ENCODE assay signal across 10 mouse cellular contexts in the genomic region with DNA sequence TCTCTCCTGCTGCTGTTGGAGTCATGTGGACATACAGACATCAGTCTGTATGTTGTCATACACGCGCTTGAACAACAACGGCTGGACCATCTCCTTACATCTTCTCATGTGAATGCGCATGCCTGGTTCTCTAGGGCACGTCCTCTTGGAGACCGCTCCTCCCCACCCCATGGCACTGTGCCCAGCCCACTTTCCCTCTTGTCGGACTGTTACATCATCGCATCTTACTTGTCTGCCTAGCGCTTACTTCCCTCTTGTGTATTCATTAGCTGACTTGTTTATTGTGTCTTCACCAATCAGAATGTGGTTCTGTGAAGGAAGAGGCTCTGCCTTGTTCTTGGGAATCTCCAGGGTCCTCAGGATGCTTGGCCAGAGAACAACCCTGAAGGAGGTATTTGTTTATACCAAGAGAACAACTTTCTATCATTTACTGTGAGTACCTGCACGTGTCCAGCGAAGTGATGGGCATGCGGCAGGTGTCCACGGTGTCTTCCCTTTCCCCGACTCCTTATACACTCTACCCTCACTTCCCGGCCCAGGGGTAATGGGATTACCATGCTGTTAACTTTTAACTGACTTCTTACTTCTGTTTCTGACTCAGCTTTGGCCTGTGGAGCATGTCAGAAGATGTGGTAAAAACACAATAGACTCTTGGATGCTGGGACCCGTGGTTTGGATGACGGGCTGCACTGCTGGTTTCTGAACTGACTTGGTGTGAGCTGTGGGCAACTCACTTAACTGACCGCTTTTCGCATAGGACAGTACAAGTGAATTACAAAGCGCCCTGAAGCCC.
A peak's percentile ranks its signal among the peaks of the same experiment; 100 is the strongest.
DNase-seq lines count a peak whose midpoint lies in the region; ATAC-seq and TF ChIP-seq lines count a peak whose summit lies in the region.
"Had no signal": no experiment of that assay in that cellular context is flagged by ENCODE, and none has a peak within 500 bp of the region (broad histone marks: within the 10 kb centered on the region; RNA-seq: fewer than 3 reads in every experiment).

No protein-coding gene starts in this region.

- H3K27ac ChIP-seq in forebrain, embryonic 14.5 days (ENCODE audit: low read depth, low read length): no peak overlapping the region
- no peak overlapping the region for H3K27ac ChIP-seq in forebrain, embryonic 10.5 days
- H3K27ac ChIP-seq in stomach, postnatal 0 days (replicated peaks): no peak overlapping the region
- no peak overlapping the region for H3K27ac ChIP-seq in forebrain, postnatal 0 days (ENCODE audit: low read depth, low read length)
- H3K27ac ChIP-seq: hindbrain, embryonic 15.5 days had no signal

- H3K4me1 ChIP-seq in forebrain, embryonic 14.5 days (ENCODE audit: control insufficient read depth, insufficient read depth, low read length): no peaks in the 10 kb centered on the region
- H3K4me1 ChIP-seq in forebrain, embryonic 10.5 days: no peaks in the 10 kb centered on the region
- no peaks in the 10 kb centered on the region for H3K4me1 ChIP-seq in stomach, postnatal 0 days (replicated peaks; ENCODE audit: control insufficient read depth, insufficient read depth)
- H3K4me1 ChIP-seq in forebrain, postnatal 0 days (ENCODE audit: insufficient read depth): no peaks in the 10 kb centered on the region
- H3K4me1 ChIP-seq: hindbrain, embryonic 15.5 days; megakaryocyte, embryonic 14.5 days had no signal

- TF ChIP-seq EP300 in stomach, postnatal 0 days (optimal IDR thresholded peaks at IDR 0.05): no peak

- peak; percentile 37 for DNase-seq in forebrain, embryonic 14.5 days (ENCODE audit: low spot score)
- no peak for DNase-seq in forebrain, embryonic 10.5 days (ENCODE audit: extremely low spot score, low spot score)
- DNase-seq in Patski (ENCODE audit: low read depth, low spot score): peak; percentile 53
- peak; percentile 71 for DNase-seq in gastrocnemius, postnatal 14 days
- DNase-seq in kidney, postnatal 25 days: peak; percentile 54 to 78
- peak; percentile 19 for DNase-seq in stomach, postnatal 0 days (ENCODE audit: low spot score)
- no peak for DNase-seq in yolk sac, embryonic 10.5 days (ENCODE audit: low spot score)
- DNase-seq in forebrain, postnatal 0 days: no peak

- POLR2A ChIA-PET in Patski (lab: Charles Lee): no interaction called here

- no peak overlapping the region for H3K9ac ChIP-seq in forebrain, embryonic 14.5 days (ENCODE audit: low read length)
- no peak overlapping the region for H3K9ac ChIP-seq in stomach, postnatal 0 days (ENCODE audit: low read length)
- no peak overlapping the region for H3K9ac ChIP-seq in forebrain, postnatal 0 days
- H3K9ac ChIP-seq: hindbrain, embryonic 15.5 days had no signal

- 80% methylated on average over 20 of the region's 20 CpGs for WGBS in forebrain, embryonic 14.5 days
- 95% methylated on average over 20 of the region's 20 CpGs for WGBS in forebrain, embryonic 10.5 days
- 78% methylated on average over 20 of the region's 20 CpGs for WGBS in stomach, postnatal 0 days
- WGBS in forebrain, postnatal 0 days: 73% methylated on average over 20 of the region's 20 CpGs

- no peak overlapping the region for H3K4me2 ChIP-seq in forebrain, embryonic 14.5 days (ENCODE audit: low read length)
- H3K4me2 ChIP-seq in stomach, postnatal 0 days (replicated peaks; ENCODE audit: low read depth): no peak overlapping the region
- no peak overlapping the region for H3K4me2 ChIP-seq in forebrain, postnatal 0 days (ENCODE audit: low read depth)
- H3K4me2 ChIP-seq: hindbrain, embryonic 15.5 days had no signal

- intact Hi-C loops in gastrocnemius, postnatal 14 days (cut with DNase I; ENCODE audit: low total_unique reads): no loop called here

- 0 out of 2 replicates have a peak, but pooled peaks cover 6% of the 10 kb centered on the region for H3K9me3 ChIP-seq in forebrain, embryonic 14.5 days (replicated peaks; ENCODE audit: control insufficient read depth, low read length)
- H3K9me3 ChIP-seq in forebrain, embryonic 10.5 days: no peaks in the 10 kb centered on the region
- H3K9me3 ChIP-seq in stomach, postnatal 0 days (ENCODE audit: control insufficient read depth, low read length): no peaks in the 10 kb centered on the region
- 0 out of 2 replicates have a peak, but pooled peaks cover 4% of the 10 kb centered on the region for H3K9me3 ChIP-seq in forebrain, postnatal 0 days (ENCODE audit: low read length)
- H3K9me3 ChIP-seq: hindbrain, embryonic 15.5 days had no signal

- no peaks in the 10 kb centered on the region for H3K36me3 ChIP-seq in forebrain, embryonic 14.5 days (ENCODE audit: control insufficient read depth, insufficient read depth, low read length)
- no peaks in the 10 kb centered on the region for H3K36me3 ChIP-seq in forebrain, embryonic 10.5 days (replicated peaks)
- no peaks in the 10 kb centered on the region for H3K36me3 ChIP-seq in stomach, postnatal 0 days (ENCODE audit: control insufficient read depth, insufficient read depth, low read length)
- H3K36me3 ChIP-seq in forebrain, postnatal 0 days (ENCODE audit: insufficient read depth): no peaks in the 10 kb centered on the region
- H3K36me3 ChIP-seq: hindbrain, embryonic 15.5 days had no signal

- in situ Hi-C loops in Patski (cut with MboI; ENCODE audit: low pct_unique_long_range_greater_than_20kb): no loop called here

- no peak overlapping the region for H3K4me3 ChIP-seq in forebrain, embryonic 14.5 days (ENCODE audit: low read depth, low read length)
- H3K4me3 ChIP-seq in forebrain, embryonic 10.5 days: no peak overlapping the region
- H3K4me3 ChIP-seq in stomach, postnatal 0 days (ENCODE audit: low read depth, low read length): no peak overlapping the region
- H3K4me3 ChIP-seq in forebrain, postnatal 0 days (ENCODE audit: low read depth, low read length): no peak overlapping the region
- H3K4me3 ChIP-seq: hindbrain, embryonic 15.5 days; megakaryocyte, embryonic 14.5 days had no signal

- no peak for TF ChIP-seq CTCF in Patski (IDR thresholded peaks at IDR 0.05)
- TF ChIP-seq CTCF in stomach, postnatal 0 days (IDR thresholded peaks at IDR 0.05; ENCODE audit: low read depth): no peak
- no peak for TF ChIP-seq CTCF in forebrain, postnatal 0 days (IDR thresholded peaks at IDR 0.05; ENCODE audit: low read depth)

- no peak for ATAC-seq in forebrain, embryonic 14.5 days
- ATAC-seq in Patski: peak; percentile 78
- ATAC-seq in stomach, postnatal 0 days (ENCODE audit: low FRiP score, low TSS enrichment): no peak
- no peak for ATAC-seq in forebrain, postnatal 0 days

- CTCF ChIA-PET in Patski (lab: Charles Lee): no interaction called here

- H3K27me3 ChIP-seq in forebrain, embryonic 14.5 days (replicated peaks; ENCODE audit: control insufficient read depth, insufficient read depth, low read length): no peaks in the 10 kb centered on the region
- no peaks in the 10 kb centered on the region for H3K27me3 ChIP-seq in forebrain, embryonic 10.5 days (ENCODE audit: poor library complexity, severe bottlenecking)
- no peaks in the 10 kb centered on the region for H3K27me3 ChIP-seq in Patski
- H3K27me3 ChIP-seq in stomach, postnatal 0 days (ENCODE audit: control insufficient read depth, insufficient read depth, low read length): no peaks in the 10 kb centered on the region
- H3K27me3 ChIP-seq in forebrain, postnatal 0 days (ENCODE audit: insufficient read depth, low read length): no peaks in the 10 kb centered on the region
- H3K27me3 ChIP-seq: hindbrain, embryonic 15.5 days; megakaryocyte, embryonic 14.5 days had no signal

Comparison
In these comparisons a context has a peak if more than half of its experiments do, and no peak if none do; other contexts are left out.
1. DNase-seq: peak in forebrain, embryonic 14.5 days (single experiment), Patski (single experiment), gastrocnemius, postnatal 14 days (single experiment), kidney, postnatal 25 days (2 of 2) and stomach, postnatal 0 days (single experiment); none in forebrain, embryonic 10.5 days (single experiment), yolk sac, embryonic 10.5 days (single experiment) and forebrain, postnatal 0 days (single experiment).